Mouse (Mus musculus): ENCODE measurements around the gene Slc27a2.
"Not testable (repeated sequence)": the region's sequence is repeated elsewhere in the genome, so short reads cannot be mapped to it uniquely, and the experiment has no call there.

The Slc27a2 gene

GRCm38 (mm10) chr2:126552357-126553290 lies at the start of gene Slc27a2:
TSS of gene Slc27a2 (plus strand) at chr2:126552407.
- no peak for DNase-seq (ENCODE audit: low read depth)

- peak; percentile 30 for DNase-seq (ENCODE audit: low read depth)
These were observed 47.1 kb upstream of the Slc27a2 start for GRCm38 (mm10) chr2:126505156-126505555.

- DNase-seq (ENCODE audit: low read depth) = no peak
These were observed 44.7 kb upstream of the Slc27a2 start for GRCm38 (mm10) chr2:126507477-126507876.

DNA sequence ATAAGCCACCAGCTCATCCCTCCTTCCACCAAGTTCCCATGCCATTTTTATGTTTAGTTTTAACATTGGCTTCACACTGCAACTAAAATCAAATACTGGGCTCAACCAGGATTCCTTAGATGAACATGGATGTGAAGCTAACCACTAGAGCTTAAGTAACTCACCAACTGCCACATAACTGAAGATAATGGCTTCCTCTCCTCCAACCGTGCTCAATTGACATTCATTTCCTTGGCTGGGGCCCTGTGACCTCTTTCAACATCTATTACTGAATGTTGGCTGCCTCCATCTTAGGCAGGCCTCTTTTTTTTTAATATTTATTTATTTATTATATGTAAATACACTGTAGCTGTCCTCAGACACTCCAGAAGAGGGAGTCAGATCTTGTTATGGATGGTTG lies 44.0 kb upstream of the Slc27a2 start:
- DNase-seq (ENCODE audit: low read depth) = no peak

DNA sequence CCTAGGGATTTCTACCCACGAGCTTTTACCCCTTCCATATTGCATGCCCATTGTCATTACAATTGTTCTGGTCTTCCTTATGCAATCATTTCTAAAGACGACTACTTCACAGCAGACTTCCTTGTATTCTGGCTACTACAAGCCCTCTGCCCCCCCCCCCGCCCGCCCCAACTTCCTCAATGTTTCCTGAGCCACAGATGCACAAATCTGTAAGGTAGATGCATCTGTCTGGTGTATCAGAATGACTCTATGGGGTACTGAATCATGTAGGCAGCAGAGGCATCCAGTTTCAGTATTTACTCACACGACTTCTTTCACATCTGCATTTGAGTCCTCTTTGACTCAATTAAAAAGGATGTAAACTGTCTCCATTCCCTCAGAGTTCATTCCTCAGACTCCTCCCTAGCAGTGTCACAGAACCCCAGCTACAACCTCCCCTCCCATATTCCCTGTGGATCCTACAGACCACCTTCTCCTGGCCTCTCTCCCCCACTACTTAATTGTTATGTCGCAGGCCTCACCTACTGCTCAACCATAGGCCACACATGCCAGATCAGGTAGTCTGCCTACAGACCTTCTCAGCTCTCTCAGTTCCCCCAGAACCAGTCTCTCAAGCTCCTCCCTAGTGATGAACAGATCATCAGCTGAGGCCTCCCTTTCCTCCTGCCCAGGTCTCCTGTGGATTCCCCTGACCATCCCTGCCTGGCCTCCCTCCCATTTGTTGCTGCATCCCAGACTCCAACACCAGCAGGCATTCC lies 37.0 kb upstream of the Slc27a2 start:
- no peak for DNase-seq (ENCODE audit: low read depth)

- no peak for DNase-seq (ENCODE audit: low read depth)
These were observed 32.2 kb upstream of the Slc27a2 start for GRCm38 (mm10) chr2:126519872-126520581.

DNA sequence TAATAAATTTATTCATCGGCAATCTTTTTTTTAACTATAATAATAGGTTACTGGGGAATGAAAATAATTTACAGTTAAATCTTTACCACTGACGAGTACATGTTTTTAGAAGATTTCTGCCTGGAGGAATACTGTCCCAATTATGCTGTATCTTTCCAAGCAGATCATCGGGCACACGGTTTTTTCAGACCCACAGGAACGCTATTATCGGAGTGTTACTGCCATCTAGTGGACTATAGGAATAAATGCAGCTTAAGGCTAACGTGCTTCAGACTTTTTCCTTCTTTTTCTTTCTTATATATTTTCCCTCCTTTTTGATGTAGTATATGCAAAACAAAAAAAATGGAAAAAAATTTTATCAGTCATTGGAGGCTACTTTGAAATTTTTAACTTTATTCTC lies 31.4 kb upstream of the Slc27a2 start:
- peak; percentile 36 for DNase-seq (ENCODE audit: low read depth)

DNA sequence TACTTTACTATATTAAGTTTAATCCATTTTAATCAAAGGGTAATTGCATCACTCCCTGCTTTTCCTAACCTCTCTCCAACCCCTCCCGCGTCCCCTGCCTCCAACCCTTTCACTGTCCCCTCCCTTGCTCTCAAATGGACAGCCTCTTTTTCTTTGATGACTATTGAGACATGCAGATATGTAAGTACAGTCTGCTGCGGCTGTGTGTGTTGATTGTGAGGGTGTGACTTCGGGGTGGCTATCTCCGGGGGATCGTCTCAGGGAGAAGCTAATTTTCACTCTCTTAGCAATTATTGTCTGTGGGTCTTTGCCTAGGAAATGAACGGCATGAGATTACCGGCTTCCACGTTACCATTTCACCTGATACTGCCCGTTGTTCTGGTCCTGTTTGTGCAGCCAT lies 30.7 kb upstream of the Slc27a2 start:
- DNase-seq (ENCODE audit: low read depth) = no peak

DNA sequence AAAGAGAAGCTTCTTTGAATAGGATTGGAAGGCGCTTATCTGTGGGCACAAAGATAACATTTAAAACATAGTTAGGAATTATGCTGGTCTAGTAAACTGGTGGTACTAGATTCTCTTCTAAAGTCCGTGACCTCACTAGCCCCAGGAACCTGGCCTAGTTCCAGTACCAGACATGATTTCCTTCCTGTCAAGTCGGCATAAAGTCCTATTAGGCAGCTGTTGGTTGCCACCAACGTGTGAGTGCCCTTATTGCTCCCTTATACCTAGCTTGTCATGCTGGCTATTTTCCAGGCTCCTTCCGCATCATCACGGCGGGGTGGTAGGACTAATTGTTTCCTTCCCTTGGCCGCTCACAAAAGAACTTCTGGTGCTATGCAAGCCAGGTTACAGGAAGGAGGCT lies 30.2 kb upstream of the Slc27a2 start:
- DNase-seq (ENCODE audit: low read depth) = no peak

GRCm38 (mm10) chr2:126523101-126523745 lies 29.0 kb upstream of the Slc27a2 start:
- not testable (repeated sequence) for DNase-seq (ENCODE audit: low read depth)

- DNase-seq (ENCODE audit: low read depth) = no peak
These were observed 27.9 kb upstream of the Slc27a2 start for GRCm38 (mm10) chr2:126524271-126524670.

GRCm38 (mm10) chr2:126527461-126527860 lies 24.7 kb upstream of the Slc27a2 start:
- DNase-seq (ENCODE audit: low read depth) = no peak

DNA sequence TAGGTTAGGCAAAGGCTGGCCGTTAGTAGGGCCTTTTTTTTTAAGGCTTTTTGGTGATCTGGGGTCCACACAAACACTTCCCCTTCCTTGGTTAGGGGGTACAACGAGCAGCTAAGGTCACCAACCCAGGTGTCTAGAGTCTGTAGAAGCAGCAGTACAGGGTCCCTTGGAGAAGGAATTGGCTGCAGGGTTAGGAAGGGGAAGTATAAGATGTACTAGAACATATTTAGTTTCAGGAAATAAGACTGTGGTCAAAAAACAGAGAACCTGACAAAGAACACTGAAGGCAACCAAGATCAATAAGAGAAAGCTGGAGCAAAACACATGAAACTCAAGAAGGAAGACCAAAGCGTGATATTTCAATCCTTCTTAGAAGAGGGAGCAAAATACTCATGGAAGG lies 21.6 kb upstream of the Slc27a2 start:
- DNase-seq (ENCODE audit: low read depth) = no peak

DNA sequence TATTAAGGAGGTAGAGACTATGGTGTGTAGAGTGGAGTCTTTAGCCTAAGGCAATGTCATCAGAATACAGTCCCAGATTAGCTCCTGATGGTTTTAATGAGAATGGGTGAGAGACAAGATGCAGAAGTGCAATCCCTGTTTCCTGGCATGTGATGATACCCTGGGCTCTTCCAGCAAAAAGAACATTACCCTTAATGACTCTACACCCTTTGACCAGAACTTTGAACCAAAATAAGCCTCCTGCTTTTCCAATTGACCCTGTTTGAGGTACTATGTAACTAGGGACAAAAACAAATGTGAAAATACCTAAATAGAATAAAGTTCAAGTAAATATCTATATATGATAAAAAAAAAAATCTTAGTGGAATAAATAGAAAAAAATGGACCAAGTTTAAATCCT lies 14.6 kb upstream of the Slc27a2 start:
- DNase-seq (ENCODE audit: low read depth) = no peak

DNA sequence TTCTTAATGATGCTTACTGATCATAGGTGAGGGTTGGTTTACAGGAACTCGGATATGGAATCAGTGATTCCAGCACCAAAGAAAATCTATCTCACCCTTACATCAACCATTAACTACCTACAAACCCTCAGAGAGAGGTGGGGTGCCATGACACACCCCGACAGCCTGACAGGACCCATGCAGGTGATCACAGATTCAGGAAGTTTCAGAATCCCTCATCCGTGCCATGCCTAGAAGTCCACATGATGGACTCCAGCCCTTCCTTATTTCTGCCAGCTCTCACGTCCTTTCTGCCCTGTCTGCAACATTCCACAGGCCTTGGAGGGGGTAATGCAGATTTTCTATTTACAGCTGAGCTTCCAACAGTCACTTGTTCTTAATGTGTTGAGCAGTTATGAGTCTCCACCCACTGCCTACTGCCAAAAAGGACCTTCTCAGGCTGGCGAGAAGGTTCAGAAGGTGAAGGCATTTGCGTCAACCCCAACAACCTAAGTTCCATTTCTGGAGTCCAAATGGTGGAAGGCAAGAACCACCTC lies 11.7 kb upstream of the Slc27a2 start:
- DNase-seq (ENCODE audit: low read depth) = peak; percentile 7

- DNase-seq (ENCODE audit: low read depth) = no peak
These were observed 10.0 kb upstream of the Slc27a2 start for GRCm38 (mm10) chr2:126542211-126542610.

DNA sequence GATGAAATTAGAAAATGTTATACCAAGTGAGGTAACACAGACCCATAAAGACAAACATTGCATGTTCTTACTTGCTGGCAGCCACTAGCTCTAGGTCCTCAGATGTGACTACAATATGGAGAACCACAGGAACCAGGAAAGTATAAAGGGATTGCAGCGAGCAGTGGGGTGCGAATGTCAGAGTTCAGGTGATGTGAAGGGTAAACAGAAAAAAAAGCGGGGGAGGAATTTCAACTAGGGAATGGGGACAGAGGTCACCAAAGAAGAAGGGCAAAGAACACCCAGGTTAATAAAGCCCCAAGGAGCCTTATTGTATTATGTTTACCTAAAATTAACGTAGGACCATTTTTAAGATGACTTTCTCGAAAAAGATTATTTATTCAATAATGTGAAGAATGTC lies 6.9 kb upstream of the Slc27a2 start:
- no peak for DNase-seq (ENCODE audit: low read depth)

DNA sequence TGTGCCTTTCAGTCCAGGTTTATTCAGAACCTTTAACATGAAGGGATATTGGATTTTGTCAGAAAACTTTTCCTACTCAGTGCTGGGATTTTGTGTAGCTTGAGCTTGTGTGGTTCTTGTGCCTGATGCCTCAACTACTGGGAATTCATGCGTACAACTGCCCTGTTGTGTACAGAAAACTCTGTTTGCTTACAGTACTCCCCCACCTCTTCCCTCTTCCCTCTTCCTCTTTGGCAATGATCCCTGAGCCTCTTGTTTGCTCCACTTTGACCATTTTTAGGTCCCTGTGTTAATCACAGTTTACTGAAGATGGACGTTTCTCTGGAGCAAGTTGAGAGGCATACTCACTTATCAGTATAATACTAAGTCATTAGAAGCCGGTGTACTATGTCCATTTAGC lies 5.8 kb upstream of the Slc27a2 start:
- DNase-seq (ENCODE audit: low read depth) = no peak

DNA sequence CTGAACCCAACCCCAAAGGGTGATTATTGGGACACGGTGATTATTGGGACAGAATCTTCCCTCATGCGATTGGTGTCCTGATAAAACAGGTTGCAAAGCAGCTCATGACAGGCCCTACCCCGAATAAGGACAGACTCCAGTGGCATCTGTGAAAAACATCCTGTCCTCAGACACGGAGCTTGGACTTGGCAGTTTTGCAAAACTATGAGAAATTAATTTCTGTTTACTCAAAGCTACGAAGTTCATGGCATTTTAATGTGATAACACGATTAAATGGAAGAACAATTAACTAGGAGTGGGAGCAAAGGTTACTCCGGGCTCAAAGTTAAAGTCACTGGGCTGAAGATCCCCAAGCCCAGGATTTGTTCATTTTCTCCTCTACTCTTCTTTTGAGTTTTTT lies 2.5 kb upstream of the Slc27a2 start:
- no peak for DNase-seq (ENCODE audit: low read depth)

DNA sequence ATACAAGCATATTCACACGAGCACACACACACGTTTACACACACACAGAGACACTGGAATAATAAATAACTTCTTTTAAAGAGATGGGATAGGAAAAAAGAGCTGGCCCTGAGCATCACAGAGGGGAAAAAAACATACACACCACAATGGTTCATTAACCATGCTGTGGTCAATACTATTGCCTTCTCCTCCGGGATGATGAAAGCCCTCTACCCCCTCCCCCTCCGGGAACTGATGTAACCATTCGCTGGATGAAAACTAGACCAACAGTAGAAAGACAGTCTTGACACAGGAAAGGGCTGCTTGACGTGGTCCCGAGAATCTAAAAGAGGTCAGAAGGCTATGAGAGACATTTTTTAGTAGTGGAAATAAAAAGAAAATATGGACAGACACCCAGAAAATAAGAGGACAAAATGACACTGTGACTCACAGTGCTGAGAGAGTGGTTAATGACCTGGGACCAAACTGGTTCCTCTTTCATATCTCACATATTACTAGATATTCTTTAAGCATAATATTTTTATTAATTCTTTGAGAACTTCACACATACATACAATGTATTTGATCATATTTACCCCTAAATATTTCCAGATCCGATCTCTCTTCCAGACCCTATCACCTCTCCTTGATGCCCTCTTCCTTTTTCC lies 840 bp upstream of the Slc27a2 start:
- DNase-seq (ENCODE audit: low read depth) = no peak

- DNase-seq (ENCODE audit: low read depth) = no peak
These were observed 311 bp upstream of the Slc27a2 start for GRCm38 (mm10) chr2:126551896-126552295.
